In genomic region chr14:119025889-119026288, GRCm38 (mm10) we compare ENCODE assay signal across 9 mouse cellular contexts.
A peak's percentile ranks its signal among the peaks of the same experiment; 100 is the strongest.
DNase-seq lines count a peak whose midpoint lies in the region; ATAC-seq and TF ChIP-seq lines count a peak whose summit lies in the region.
"Had no signal": no experiment of that assay in that cellular context is flagged by ENCODE, and none has a peak within 500 bp of the region (broad histone marks: within the 10 kb centered on the region; RNA-seq: fewer than 3 reads in every experiment).

No protein-coding gene starts in this region.

- no peak for DNase-seq in heart, postnatal 0 days (ENCODE audit: low spot score)
- DNase-seq in midbrain, postnatal 0 days (ENCODE audit: low spot score), result peak; percentile 35
- peak; percentile 53 for DNase-seq in thymus, postnatal 14 days
- no peak for DNase-seq in cerebellum, adult 11 months

- no peak for TF ChIP-seq EP300 in heart, postnatal 0 days (IDR thresholded peaks at IDR 0.05; ENCODE audit: low read depth)

- 70% methylated on average over 5 of the region's 5 CpGs for WGBS in heart, postnatal 0 days
- 67% methylated on average over 5 of the region's 5 CpGs for WGBS in heart, embryonic 11.5 days (ENCODE audit: insufficient replicate concordance)
- 78% methylated on average over 5 of the region's 5 CpGs for WGBS in midbrain, postnatal 0 days
- whole genome bisulfite sequencing in midbrain, embryonic 15.5 days, result 79% methylated on average over 5 of the region's 5 CpGs
- WGBS in forebrain, embryonic 15.5 days, result 77% methylated on average over 5 of the region's 5 CpGs

- ATAC-seq in heart, postnatal 0 days (ENCODE audit: insufficient read depth, low read depth), result no peak
- no peak for ATAC-seq in heart, embryonic 11.5 days (replicated peaks; ENCODE audit: insufficient number of reproducible peaks, low FRiP score, low TSS enrichment)
- ATAC-seq in midbrain, postnatal 0 days (ENCODE audit: low FRiP score), result no peak
- no peak for ATAC-seq in midbrain, embryonic 15.5 days (replicated peaks)
- peak; percentile 48 for ATAC-seq in common myeloid progenitor, adult 5-6 weeks (replicated peaks; ENCODE audit: low read depth, poor library complexity, severe bottlenecking)
- no peak for ATAC-seq in forebrain, embryonic 15.5 days (replicated peaks)

- H3K4me2 ChIP-seq in heart, postnatal 0 days (ENCODE audit: low read depth, low read length), result no peak overlapping the region
- H3K4me2 ChIP-seq in heart, embryonic 11.5 days, result no peak overlapping the region
- no peak overlapping the region for H3K4me2 ChIP-seq in midbrain, postnatal 0 days (ENCODE audit: low read depth, low read length, poor library complexity, severe bottlenecking)
- no peak overlapping the region for H3K4me2 ChIP-seq in midbrain, embryonic 15.5 days
- no peak overlapping the region for H3K4me2 ChIP-seq in forebrain, embryonic 15.5 days (replicated peaks)

- no peaks in the 10 kb centered on the region for H3K4me1 ChIP-seq in heart, postnatal 0 days (ENCODE audit: control insufficient read depth, insufficient read depth)
- no peaks in the 10 kb centered on the region for H3K4me1 ChIP-seq in heart, embryonic 11.5 days (ENCODE audit: control insufficient read depth, insufficient read depth, low read length)
- H3K4me1 ChIP-seq in midbrain, postnatal 0 days (ENCODE audit: insufficient read depth, low read length), result no peaks in the 10 kb centered on the region
- H3K4me1 ChIP-seq in midbrain, embryonic 15.5 days, result no peaks in the 10 kb centered on the region
- no peaks in the 10 kb centered on the region for H3K4me1 ChIP-seq in forebrain, embryonic 15.5 days

- H3K9ac ChIP-seq in heart, postnatal 0 days (replicated peaks; ENCODE audit: low read depth, low read length), result no peak overlapping the region
- H3K9ac ChIP-seq in heart, embryonic 11.5 days (ENCODE audit: low read depth, low read length), result no peak overlapping the region
- no peak overlapping the region for H3K9ac ChIP-seq in midbrain, postnatal 0 days (replicated peaks; ENCODE audit: low read length, poor library complexity, severe bottlenecking)
- H3K9ac ChIP-seq in midbrain, embryonic 15.5 days, result no peak overlapping the region
- no peak overlapping the region for H3K9ac ChIP-seq in forebrain, embryonic 15.5 days (replicated peaks)

- TF ChIP-seq CTCF in heart, postnatal 0 days (IDR thresholded peaks at IDR 0.05; ENCODE audit: low read depth), result 0 out of 2 replicates have a peak, but pooled peaks have one; percentile 20
- peak; percentile 55 for TF ChIP-seq CTCF in midbrain, postnatal 0 days (IDR thresholded peaks at IDR 0.05)

- no peaks in the 10 kb centered on the region for H3K9me3 ChIP-seq in heart, postnatal 0 days (replicated peaks; ENCODE audit: control insufficient read depth, low read length)
- H3K9me3 ChIP-seq in heart, embryonic 11.5 days (replicated peaks; ENCODE audit: control insufficient read depth, low read length), result no peaks in the 10 kb centered on the region
- no peaks in the 10 kb centered on the region for H3K9me3 ChIP-seq in midbrain, postnatal 0 days (ENCODE audit: low read length)
- H3K9me3 ChIP-seq in midbrain, embryonic 15.5 days, result no peaks in the 10 kb centered on the region
- H3K9me3 ChIP-seq in forebrain, embryonic 15.5 days, result no peaks in the 10 kb centered on the region

- no peaks in the 10 kb centered on the region for H3K27me3 ChIP-seq in heart, postnatal 0 days (ENCODE audit: control insufficient read depth, insufficient read depth, low read length)
- H3K27me3 ChIP-seq in heart, embryonic 11.5 days (ENCODE audit: control insufficient read depth, insufficient read depth, low read length), result no peaks in the 10 kb centered on the region
- H3K27me3 ChIP-seq in midbrain, postnatal 0 days (ENCODE audit: insufficient read depth, low read length), result no peaks in the 10 kb centered on the region
- H3K27me3 ChIP-seq in midbrain, embryonic 15.5 days (replicated peaks), result no peaks in the 10 kb centered on the region
- H3K27me3 ChIP-seq in forebrain, embryonic 15.5 days, result no peaks in the 10 kb centered on the region

- H3K36me3 ChIP-seq in heart, postnatal 0 days (replicated peaks; ENCODE audit: control insufficient read depth, insufficient read depth, low read length), result 0 out of 2 replicates have a peak, but pooled peaks cover 8% of the 10 kb centered on the region
- H3K36me3 ChIP-seq in heart, embryonic 11.5 days (ENCODE audit: control insufficient read depth, insufficient read depth, low read length), result peaks cover 8% of the 10 kb centered on the region; the same call in 1 of the 2 replicates
- peaks cover 13% of the 10 kb centered on the region; the same call in 1 of the 2 replicates for H3K36me3 ChIP-seq in midbrain, postnatal 0 days (ENCODE audit: insufficient read depth, low read length)
- peaks cover 5% of the 10 kb centered on the region; the same call in 1 of the 2 replicates for H3K36me3 ChIP-seq in midbrain, embryonic 15.5 days (replicated peaks)
- peaks cover 8% of the 10 kb centered on the region; the same call in 1 of the 2 replicates for H3K36me3 ChIP-seq in forebrain, embryonic 15.5 days

- H3K27ac ChIP-seq in heart, postnatal 0 days (ENCODE audit: low read depth), result no peak overlapping the region
- H3K27ac ChIP-seq in heart, embryonic 11.5 days (ENCODE audit: low read depth, low read length), result no peak overlapping the region
- no peak overlapping the region for H3K27ac ChIP-seq in midbrain, postnatal 0 days (ENCODE audit: low read depth, low read length)
- H3K27ac ChIP-seq in midbrain, embryonic 15.5 days, result no peak overlapping the region
- H3K27ac ChIP-seq in forebrain, embryonic 15.5 days (replicated peaks), result no peak overlapping the region
- H3K27ac ChIP-seq: macrophage had no signal

- no peak overlapping the region for H3K4me3 ChIP-seq in heart, postnatal 0 days (ENCODE audit: low read depth, low read length)
- no peak overlapping the region for H3K4me3 ChIP-seq in heart, embryonic 11.5 days (ENCODE audit: low read depth, low read length)
- no peak overlapping the region for H3K4me3 ChIP-seq in midbrain, postnatal 0 days (ENCODE audit: low read depth, low read length)
- no peak overlapping the region for H3K4me3 ChIP-seq in midbrain, embryonic 15.5 days
- H3K4me3 ChIP-seq in forebrain, embryonic 15.5 days, result no peak overlapping the region

Comparison
In these comparisons a context has a peak if more than half of its experiments do, and no peak if none do; other contexts are left out.
1. DNase-seq: peak in midbrain, postnatal 0 days (single experiment) and thymus, postnatal 14 days (single experiment); none in heart, postnatal 0 days (single experiment) and cerebellum, adult 11 months (single experiment).